9 mouse cellular contexts compared by ENCODE assay signal in the genomic region with DNA sequence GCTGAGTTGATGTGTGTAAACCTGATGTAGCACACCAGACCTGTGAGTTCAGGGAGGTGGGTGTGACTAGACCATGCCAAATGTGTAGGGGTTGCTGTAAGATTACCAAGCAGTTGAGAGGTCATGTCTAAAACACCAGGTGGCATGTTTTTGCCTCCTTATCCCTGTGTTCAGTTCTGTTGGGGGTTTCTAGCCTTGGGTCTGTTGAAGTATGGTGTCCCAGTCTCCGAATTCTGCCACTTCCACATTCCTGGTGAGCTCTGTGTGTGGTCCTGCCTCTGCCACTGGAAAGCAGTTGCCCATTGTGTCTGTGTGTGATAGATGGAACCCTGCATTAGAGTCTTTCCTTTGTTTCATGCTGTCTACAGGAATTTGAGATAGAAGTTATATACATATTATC. TPM values are rescaled to one million over a fixed set of nuclear protein-coding genes. Genes with fewer than 3 reads are reported as not detected.
DNase-seq lines count a peak whose midpoint lies in the region; ATAC-seq and TF ChIP-seq lines count a peak whose summit lies in the region.
"Had no signal": no experiment of that assay in that cellular context is flagged by ENCODE, and none has a peak within 500 bp of the region (broad histone marks: within the 10 kb centered on the region; RNA-seq: fewer than 3 reads in every experiment).

No protein-coding gene starts in this region.

- H3K27me3 ChIP-seq in lung, embryonic 14.5 days (ENCODE audit: insufficient read depth, low read length): no peaks in the 10 kb centered on the region
- no peaks in the 10 kb centered on the region for H3K27me3 ChIP-seq in forebrain, embryonic 14.5 days (replicated peaks; ENCODE audit: control insufficient read depth, insufficient read depth, low read length)
- no peaks in the 10 kb centered on the region for H3K27me3 ChIP-seq in liver, embryonic 13.5 days
- no peaks in the 10 kb centered on the region for H3K27me3 ChIP-seq in stomach, embryonic 14.5 days (ENCODE audit: control insufficient read depth, insufficient read depth, low read length)

- no peak for ATAC-seq in lung, embryonic 14.5 days (ENCODE audit: insufficient read depth)
- ATAC-seq in forebrain, embryonic 14.5 days: no peak
- ATAC-seq in liver, embryonic 13.5 days (ENCODE audit: low read depth): no peak
- ATAC-seq in stomach, embryonic 14.5 days (ENCODE audit: insufficient number of reproducible peaks, insufficient read depth, low FRiP score, low read depth): no peak

- no peak for TF ChIP-seq CTCF in lung, embryonic 14.5 days (IDR thresholded peaks at IDR 0.05; ENCODE audit: low read depth)

- H3K9me3 ChIP-seq in lung, embryonic 14.5 days (ENCODE audit: low read depth, low read length): no peaks in the 10 kb centered on the region
- H3K9me3 ChIP-seq in forebrain, embryonic 14.5 days (replicated peaks; ENCODE audit: control insufficient read depth, low read length): no peaks in the 10 kb centered on the region
- no peaks in the 10 kb centered on the region for H3K9me3 ChIP-seq in liver, embryonic 13.5 days (replicated peaks)
- H3K9me3 ChIP-seq in stomach, embryonic 14.5 days (ENCODE audit: control insufficient read depth, low read depth, low read length): no peaks in the 10 kb centered on the region

- 10% methylated on average over 1 of the region's 1 CpGs for WGBS in lung, embryonic 14.5 days
- WGBS in forebrain, embryonic 14.5 days: 19% methylated on average over 1 of the region's 1 CpGs
- 50% methylated on average over 1 of the region's 1 CpGs for WGBS in liver, embryonic 13.5 days (ENCODE audit: insufficient replicate concordance)
- 12% methylated on average over 1 of the region's 1 CpGs for WGBS in stomach, embryonic 14.5 days

- H3K9ac ChIP-seq in lung, embryonic 14.5 days: peak overlapping the region; percentile 76; the same call in 1 of the 2 replicates
- H3K9ac ChIP-seq in forebrain, embryonic 14.5 days (ENCODE audit: low read length): peak overlapping the region; percentile 10; the same call in 1 of the 2 replicates
- no peak overlapping the region for H3K9ac ChIP-seq in liver, embryonic 13.5 days
- H3K9ac ChIP-seq in stomach, embryonic 14.5 days (replicated peaks; ENCODE audit: low read depth, low read length): peak overlapping the region; percentile 76; the same call in 1 of the 2 replicates

- peak; percentile 39 for DNase-seq in lung, embryonic 14.5 days
- DNase-seq in lung, postnatal 36 days: no peak
- DNase-seq in forebrain, embryonic 14.5 days (ENCODE audit: low spot score): no peak
- DNase-seq in liver, embryonic 13.5 days: no peak
- no peak for DNase-seq in right cerebral cortex, adult 2 months (ENCODE audit: low spot score in 2 of 2)
- no peak for DNase-seq in urinary bladder, postnatal 14 days (ENCODE audit: low spot score)
- DNase-seq in adrenal gland, postnatal 25 days: no peak
- DNase-seq: thymus, postnatal 36 days had no signal

- H3K4me3 ChIP-seq in lung, embryonic 14.5 days (ENCODE audit: low read depth, low read length): peak overlapping the region; percentile 72
- peak overlapping the region; percentile 75 for H3K4me3 ChIP-seq in forebrain, embryonic 14.5 days (ENCODE audit: low read depth, low read length)
- H3K4me3 ChIP-seq in liver, embryonic 13.5 days (replicated peaks): peak overlapping the region; percentile 72
- peak overlapping the region; percentile 69 for H3K4me3 ChIP-seq in stomach, embryonic 14.5 days (ENCODE audit: low read depth, low read length)

- no peak overlapping the region for H3K27ac ChIP-seq in lung, embryonic 14.5 days (ENCODE audit: low read depth)
- no peak overlapping the region for H3K27ac ChIP-seq in forebrain, embryonic 14.5 days (ENCODE audit: low read depth, low read length)
- H3K27ac ChIP-seq in liver, embryonic 13.5 days: no peak overlapping the region
- no peak overlapping the region for H3K27ac ChIP-seq in stomach, embryonic 14.5 days (ENCODE audit: low read length)

- H3K4me1 ChIP-seq in lung, embryonic 14.5 days (ENCODE audit: insufficient read depth): peaks cover 9% of the 10 kb centered on the region; the same call in 1 of the 2 replicates
- H3K4me1 ChIP-seq in forebrain, embryonic 14.5 days (ENCODE audit: control insufficient read depth, insufficient read depth, low read length): peaks cover 13% of the 10 kb centered on the region; the same call in 1 of the 2 replicates
- peaks cover 39% of the 10 kb centered on the region for H3K4me1 ChIP-seq in liver, embryonic 13.5 days (replicated peaks)
- peaks cover 13% of the 10 kb centered on the region; the same call in 1 of the 2 replicates for H3K4me1 ChIP-seq in stomach, embryonic 14.5 days (ENCODE audit: control insufficient read depth, insufficient read depth, low read length)

- peak overlapping the region; percentile 76 for H3K4me2 ChIP-seq in lung, embryonic 14.5 days
- H3K4me2 ChIP-seq in forebrain, embryonic 14.5 days (ENCODE audit: low read length): peak overlapping the region; percentile 71
- H3K4me2 ChIP-seq in liver, embryonic 13.5 days: peak overlapping the region; percentile 83
- peak overlapping the region; percentile 72 for H3K4me2 ChIP-seq in stomach, embryonic 14.5 days (replicated peaks; ENCODE audit: low read depth, low read length)

- H3K36me3 ChIP-seq in lung, embryonic 14.5 days (ENCODE audit: insufficient read depth): no peaks in the 10 kb centered on the region
- no peaks in the 10 kb centered on the region for H3K36me3 ChIP-seq in forebrain, embryonic 14.5 days (ENCODE audit: control insufficient read depth, insufficient read depth, low read length)
- no peaks in the 10 kb centered on the region for H3K36me3 ChIP-seq in liver, embryonic 13.5 days
- no peaks in the 10 kb centered on the region for H3K36me3 ChIP-seq in stomach, embryonic 14.5 days (ENCODE audit: control insufficient read depth, insufficient read depth, low read length)

RNA-seq across cellular contexts. Expression of gene Aco1, which starts 1.7 kb away (rescaled TPM):
- polyA plus RNA-seq in lung, embryonic 14.5 days (2014; fragmentation: Nextera tagmentation; extraction: Ambion mirVana): 60.1 and 63.4 TPM in 2 replicates
- polyA plus RNA-seq in forebrain, embryonic 14.5 days (2014; fragmentation: Nextera tagmentation; extraction: Ambion mirVana): 50.9 and 55.0 TPM in 2 replicates
- 20.9 and 24.9 TPM in 2 replicates for polyA plus RNA-seq in liver, embryonic 13.5 days (2015; fragmentation: Nextera tagmentation; extraction: Ambion mirVana)
- 59.3 and 65.6 TPM in 2 replicates for polyA plus RNA-seq in stomach, embryonic 14.5 days (2014; fragmentation: Nextera tagmentation; extraction: Ambion mirVana)
- total RNA-seq in adrenal gland, postnatal 25 days (2021): 161 and 187 TPM in 2 replicates
